Mouse (Mus musculus) neural tube, embryonic 14.5 days (tissue): ENCODE data around the gene Cdc34b. TPM values are rescaled to one million over a fixed set of nuclear protein-coding genes. Genes with fewer than 3 reads are reported as not detected.

ENCODE experiments used
- ATAC-seq: fragments of 200-750 bp; cut with Nextera tagmentation; 2 replicates; pipeline ENCODE4 v1.8.0; 2017; ENCODE audit warnings: low read depth, mild to moderate bottlenecking, moderate TSS enrichment, moderate library complexity
- H3K27ac ChIP-seq: fragments of 300-500 bp; sonication (generic); 2 replicates; pipeline ENCODE4 v1.5.1; 2014; ENCODE audit warnings: low read depth, mild to moderate bottlenecking, control low read depth, low read length, moderate library complexity, mixed read lengths
- H3K27me3 ChIP-seq: fragments of 300-500 bp; sonication (generic); 2 replicates; pipeline ENCODE4 v1.6.1; 2014; ENCODE audit warnings: low read length; ENCODE audit not compliant: control insufficient read depth, insufficient read depth
- H3K36me3 ChIP-seq: fragments of 300-500 bp; sonication (generic); 2 replicates; pipeline ENCODE4 v1.6.1; 2014; ENCODE audit warnings: low read length, mixed read lengths; ENCODE audit not compliant: control insufficient read depth, insufficient read depth
- H3K4me1 ChIP-seq: fragments of 300-500 bp; sonication (generic); 2 replicates; pipeline ENCODE4 v1.6.1; 2014; ENCODE audit warnings: low read length; ENCODE audit not compliant: control insufficient read depth, insufficient read depth
- H3K4me2 ChIP-seq: fragments of 300-500 bp; sonication (generic); 2 replicates; pipeline ENCODE4 v1.6.1; 2014; ENCODE audit warnings: mild to moderate bottlenecking, low read depth, low read length, control low read depth
- H3K4me3 ChIP-seq: fragments of 300-500 bp; sonication (generic); 2 replicates; pipeline ENCODE4 v1.5.1; 2014; ENCODE audit warnings: low read depth, low read length, control low read depth, mixed read lengths
- H3K9ac ChIP-seq: fragments of 300-500 bp; sonication (generic); replicated peaks from 2 replicates; pipeline ENCODE4 v1.6.1; 2014; ENCODE audit warnings: low read depth, mild to moderate bottlenecking, control low read depth, low read length, mixed read lengths
- H3K9me3 ChIP-seq: fragments of 300-500 bp; sonication (generic); 2 replicates; pipeline ENCODE4 v1.6.1; 2016; ENCODE audit warnings: low read length; ENCODE audit not compliant: control insufficient read depth
- polyA plus RNA-seq: library from polyadenylated mRNA; unstranded; fragments of >200 nt; fragmentation: Nextera tagmentation; extraction: Ambion mirVana; gene quantifications from 2 replicates; pipeline ENCODE4 v1.2.1, GENCODE M21; 2014

The Cdc34b gene
- polyA plus RNA-seq, 1 experiment from 2014 or later = not detected

DNA sequence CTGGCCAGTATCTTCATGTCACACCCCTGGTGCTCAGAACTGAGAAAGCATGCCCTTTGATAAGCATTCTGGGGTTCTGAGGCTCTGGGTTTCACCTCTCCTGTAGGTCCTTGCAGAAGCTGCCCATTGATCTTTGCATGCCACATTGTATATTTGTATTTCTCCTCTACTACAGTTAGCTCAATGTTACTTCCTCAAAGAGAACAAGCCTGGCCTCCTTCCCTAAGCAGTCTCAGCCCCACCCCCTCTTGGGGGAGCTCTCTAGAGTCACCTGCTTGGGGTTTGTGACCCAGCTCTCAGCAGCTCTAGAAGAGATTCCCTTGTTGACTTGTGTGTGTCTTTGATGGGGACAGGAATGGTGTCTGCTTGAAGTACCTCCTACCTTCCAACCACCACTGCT is 50.1 kb downstream of the Cdc34b start:
- Histone ChIP-seq H3K27ac (no peak overlapping the region), H3K4me3 (no peak overlapping the region), H3K9ac (no peak overlapping the region), H3K9me3 (no peaks in the 10 kb centered on the region), H3K27me3 (no peaks in the 10 kb centered on the region), H3K36me3 (no peaks in the 10 kb centered on the region), H3K4me2 (no peak overlapping the region), H3K4me1 (no peaks in the 10 kb centered on the region)
- ATAC-seq = no peak

Other genes with a start within 250 kb of the Cdc34b start
- 0.68 and 0.82 TPM in 2 replicates for gene Epn3, start 241.8 kb upstream of the Cdc34b start, polyA plus RNA-seq
- gene Mycbpap, start 220.0 kb upstream of the Cdc34b start, polyA plus RNA-seq = 1.7 and 2.0 TPM in 2 replicates
- gene Rsad1, start 192.5 kb upstream of the Cdc34b start, polyA plus RNA-seq = 5.2 and 12.3 TPM in 2 replicates
- 0.15 and 0.35 TPM in 2 replicates for gene Chad, start 176.7 kb upstream of the Cdc34b start, polyA plus RNA-seq
- gene Acsf2, start 139.9 kb upstream of the Cdc34b start, polyA plus RNA-seq = 2.0 and 2.2 TPM in 2 replicates
- gene Lrrc59, start 112.0 kb upstream of the Cdc34b start, polyA plus RNA-seq = 116 and 159 TPM in 2 replicates
- 122 and 147 TPM in 2 replicates for gene Mrpl27, start 88.0 kb upstream of the Cdc34b start, polyA plus RNA-seq
- 1.1 and 1.8 TPM in 2 replicates for gene Eme1, start 87.8 kb upstream of the Cdc34b start, polyA plus RNA-seq
- gene Xylt2, start 64.3 kb upstream of the Cdc34b start, polyA plus RNA-seq = 11.6 and 13.6 TPM in 2 replicates
- gene Gm11541, start 37.3 kb upstream of the Cdc34b start, polyA plus RNA-seq = 0.21 TPM in 1 of 2 replicates, not detected in the other
- not detected in 2 replicates for gene Tmem92, start 40.9 kb downstream of the Cdc34b start, polyA plus RNA-seq
- gene Col1a1, start 194.4 kb downstream of the Cdc34b start, polyA plus RNA-seq = 7.4 and 239 TPM in 2 replicates
- not detected in 2 replicates for gene Hils1, start 225.8 kb downstream of the Cdc34b start, polyA plus RNA-seq
- not detected in 2 replicates for gene Sgca, start 234.5 kb downstream of the Cdc34b start, polyA plus RNA-seq
- 27.7 and 29.8 TPM in 2 replicates for gene Ppp1r9b, start 249.3 kb downstream of the Cdc34b start, polyA plus RNA-seq